Mouse (Mus musculus) c-Kit-negative CD71-positive TER-119-positive erythroid progenitor cells, embryonic 14.5 days (primary cell): ENCODE results near the gene Zfp119a.
A peak's percentile ranks its signal among the peaks of the same experiment; 100 is the strongest.
"Not testable (repeated sequence)": the region's sequence is repeated elsewhere in the genome, so short reads cannot be mapped to it uniquely, and the experiment has no call there.

ENCODE experiments used
- DNase-seq: peaks from one replicate; pipeline ENCODE4 v3.0.0-alpha.2; 2013; ENCODE audit warnings: low read depth, low spot score

Gene Zfp119a

GRCm38 (mm10) chr17:55878636-55879369, at the start of gene Zfp119a:
Gene Zfp119a, minus strand, starts transcription at chr17:55878930.
- peak; percentile 63 for DNase-seq

GRCm38 (mm10) chr17:55906669-55907068, 27.9 kb upstream of the Zfp119a start:
- no peak for DNase-seq

DNA sequence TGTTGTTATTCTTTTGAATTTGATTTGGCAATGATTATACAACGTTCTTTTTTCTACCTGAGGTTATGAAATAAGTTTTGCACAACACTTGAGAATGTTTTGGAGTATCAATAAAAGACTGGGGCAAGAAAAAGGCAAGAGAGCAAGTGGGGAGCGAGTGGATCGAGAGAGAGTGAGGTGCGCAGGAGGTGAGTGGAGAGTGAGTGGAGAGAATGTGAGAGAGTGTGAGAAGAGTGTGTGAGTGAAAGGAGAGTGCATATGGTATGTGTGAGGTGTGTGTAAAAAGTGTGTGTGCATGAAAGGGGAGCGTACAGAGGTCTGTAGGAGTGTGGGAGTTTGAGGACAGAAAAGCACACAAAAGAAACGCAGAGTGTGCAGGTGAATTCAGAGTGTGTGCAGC, 25.4 kb upstream of the Zfp119a start:
- DNase-seq = no peak

DNA sequence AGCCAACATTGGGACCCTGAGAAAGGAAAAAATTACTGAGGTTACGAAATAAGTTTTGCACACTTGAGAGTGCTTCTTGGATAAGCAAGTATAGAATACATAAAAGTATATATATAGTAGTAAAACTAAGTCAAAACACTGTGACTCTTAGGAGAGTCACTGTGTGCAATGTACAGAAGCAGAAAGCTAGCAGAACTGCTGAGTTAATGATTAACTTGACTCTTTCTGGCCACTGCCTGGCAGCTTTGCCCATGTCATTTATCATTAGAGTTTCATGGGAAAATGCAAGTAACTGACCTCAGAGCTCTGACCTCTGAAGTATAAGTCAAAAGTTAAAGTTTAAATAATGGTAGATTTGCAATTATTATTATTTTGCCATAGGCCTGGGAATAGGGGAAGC, 25.0 kb upstream of the Zfp119a start:
- DNase-seq = no peak

GRCm38 (mm10) chr17:55903087-55903486, 24.4 kb upstream of the Zfp119a start:
- no peak for DNase-seq

- not testable (repeated sequence) for DNase-seq
Measured at GRCm38 (mm10) chr17:55892406-55892955, 13.8 kb upstream of the Zfp119a start.

DNA sequence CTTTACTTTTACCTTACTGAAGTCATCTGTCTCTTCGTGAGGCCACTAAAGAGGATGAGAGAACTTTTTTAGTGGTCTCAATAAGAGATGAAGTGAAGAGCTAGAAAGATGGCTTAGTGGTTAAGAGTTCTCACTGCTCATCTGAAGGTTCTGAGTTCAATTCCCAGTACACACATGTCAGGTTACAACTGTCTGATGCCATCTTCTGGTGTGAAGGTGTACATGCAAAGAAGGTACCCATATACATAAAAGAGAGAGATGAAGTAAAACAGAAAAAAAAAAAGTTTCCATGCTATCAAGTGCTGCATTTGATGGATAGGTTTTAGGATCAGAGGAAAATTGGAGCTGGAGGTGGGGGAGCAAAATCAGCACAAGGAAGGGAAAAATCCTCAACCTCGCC, 6.2 kb upstream of the Zfp119a start:
- DNase-seq = no peak

- no peak for DNase-seq
Measured at GRCm38 (mm10) chr17:55883631-55884030, 4.9 kb upstream of the Zfp119a start.

- not testable (repeated sequence) for DNase-seq
Measured at GRCm38 (mm10) chr17:55878282-55878635, 471 bp downstream of the Zfp119a start.

DNA sequence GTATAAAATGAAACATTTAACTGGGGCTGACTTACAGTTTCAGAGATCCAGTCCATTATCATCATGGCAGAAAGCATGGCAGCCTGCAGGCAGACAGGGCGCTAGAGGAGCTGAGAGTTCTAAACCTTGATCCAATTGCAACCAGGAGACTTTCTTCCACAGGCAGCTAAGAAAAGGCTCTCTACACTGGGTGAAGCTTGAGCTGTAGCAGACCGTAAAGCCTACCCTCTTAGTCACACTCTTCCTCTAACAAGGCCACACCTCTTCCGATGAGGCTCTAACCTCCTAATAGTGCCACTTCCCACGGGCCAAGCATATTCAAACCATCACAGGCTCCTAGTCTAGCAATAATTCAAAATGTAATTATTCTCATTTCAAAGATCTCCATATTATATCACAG, 1.5 kb downstream of the Zfp119a start:
- DNase-seq = no peak

DNA sequence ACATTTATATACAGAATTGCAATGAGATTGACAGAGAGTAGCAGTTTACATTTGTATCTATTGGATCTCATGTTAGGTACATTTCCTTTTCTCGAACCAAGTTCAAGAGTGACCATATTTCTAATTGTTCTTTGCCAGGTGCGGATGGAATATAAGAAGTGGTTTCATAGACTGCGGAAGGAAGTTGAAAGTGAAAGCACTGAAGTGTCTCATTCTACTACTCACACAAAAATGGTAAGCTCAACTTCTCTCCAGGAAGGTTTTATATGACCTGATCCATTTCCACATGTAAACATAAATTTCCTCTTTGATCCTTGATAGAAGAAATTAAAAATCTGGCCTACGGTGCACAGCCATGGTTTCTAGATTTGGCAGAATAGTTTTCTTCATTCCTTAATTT, 35.7 kb downstream of the Zfp119a start:
- no peak for DNase-seq

DNA sequence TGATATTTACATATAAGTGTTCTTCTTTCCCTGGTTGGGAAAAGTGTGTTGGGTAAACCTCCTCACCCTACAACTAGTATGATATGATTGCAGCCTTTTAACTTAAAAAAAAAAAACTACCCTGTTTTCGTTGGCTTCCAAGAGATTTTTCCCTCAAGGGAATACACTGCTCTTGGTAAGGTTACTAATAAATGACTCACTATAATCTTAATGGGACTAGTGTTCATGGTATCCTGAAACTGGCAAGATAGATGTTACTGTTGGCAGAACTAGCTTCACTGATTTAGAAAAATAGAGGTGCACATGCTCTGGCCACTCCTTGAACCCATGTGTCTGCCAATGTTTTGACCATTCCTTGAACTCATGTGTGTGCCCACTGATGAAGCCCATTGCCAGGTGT, 57.2 kb downstream of the Zfp119a start:
- DNase-seq = no peak

GRCm38 (mm10) chr17:55816853-55817252, 61.9 kb downstream of the Zfp119a start:
- no peak for DNase-seq
